Mouse (Mus musculus): ENCODE data around the gene Acvrl1.

Gene Acvrl1

DNA sequence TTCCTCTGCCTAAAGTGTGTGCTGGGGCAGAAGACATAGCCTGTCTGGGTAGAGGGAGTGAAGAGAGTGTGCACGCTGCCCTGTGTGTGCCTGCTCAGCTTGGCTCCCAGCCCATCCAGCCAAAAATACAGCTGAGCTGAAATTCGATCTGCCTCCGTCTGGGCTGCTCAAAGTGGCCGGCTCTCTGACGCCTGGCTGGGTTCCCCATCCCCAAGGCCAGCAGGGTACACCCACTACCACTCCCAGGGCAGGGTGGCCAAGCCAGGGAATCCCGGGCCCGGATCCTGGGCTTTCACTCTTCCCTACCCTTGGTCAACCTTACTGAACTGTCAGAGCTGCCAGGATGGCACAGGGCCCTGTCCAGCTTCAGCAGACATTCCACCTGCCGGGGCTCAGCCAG lies 15.2 kb downstream of the Acvrl1 start:
- DNase-seq: peak; percentile 43 to 75

DNA sequence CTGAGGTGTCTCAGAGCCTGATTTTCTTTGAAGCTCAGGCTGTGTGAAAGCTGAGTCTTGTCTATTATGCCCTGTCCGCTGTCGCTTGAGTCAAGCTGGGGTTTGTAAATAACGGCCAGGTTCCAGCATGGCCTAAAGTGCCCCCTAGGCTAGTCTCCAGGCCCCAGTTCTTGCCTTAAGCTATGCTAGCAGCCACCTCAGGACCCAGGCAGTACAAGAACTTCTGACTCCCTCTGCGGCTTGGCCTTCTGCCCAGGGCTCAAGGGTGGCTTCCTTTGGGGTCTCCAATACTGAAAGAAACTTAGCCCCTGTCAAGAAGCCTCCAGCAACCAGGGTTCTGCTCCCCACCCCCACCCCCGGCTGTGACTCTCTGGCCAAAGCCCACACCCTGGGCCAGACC lies 15.9 kb downstream of the Acvrl1 start:
- DNase-seq: peak in 1 of 2 experiments; percentile 65

DNA sequence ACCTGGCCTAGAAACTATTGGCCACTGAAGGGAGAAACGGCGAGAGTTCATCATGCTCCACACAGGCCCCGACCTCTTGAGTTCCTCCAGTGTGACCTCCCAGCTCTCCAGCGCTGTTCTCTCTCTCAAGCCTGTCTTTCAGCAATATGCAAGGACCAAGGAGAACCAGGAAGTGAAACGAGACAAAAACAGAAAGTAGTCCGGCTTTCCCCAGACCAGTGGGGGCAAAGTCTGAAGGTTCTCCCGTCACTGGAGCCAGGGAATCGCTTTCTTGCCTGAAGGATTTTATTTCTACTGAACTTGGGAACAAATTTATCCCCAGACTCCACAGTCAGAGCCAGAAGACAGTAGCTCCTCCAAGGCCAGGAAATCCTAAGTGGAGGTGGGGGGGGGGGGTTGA lies 16.5 kb downstream of the Acvrl1 start:
- peak; percentile 74 to 83 for DNase-seq

DNA sequence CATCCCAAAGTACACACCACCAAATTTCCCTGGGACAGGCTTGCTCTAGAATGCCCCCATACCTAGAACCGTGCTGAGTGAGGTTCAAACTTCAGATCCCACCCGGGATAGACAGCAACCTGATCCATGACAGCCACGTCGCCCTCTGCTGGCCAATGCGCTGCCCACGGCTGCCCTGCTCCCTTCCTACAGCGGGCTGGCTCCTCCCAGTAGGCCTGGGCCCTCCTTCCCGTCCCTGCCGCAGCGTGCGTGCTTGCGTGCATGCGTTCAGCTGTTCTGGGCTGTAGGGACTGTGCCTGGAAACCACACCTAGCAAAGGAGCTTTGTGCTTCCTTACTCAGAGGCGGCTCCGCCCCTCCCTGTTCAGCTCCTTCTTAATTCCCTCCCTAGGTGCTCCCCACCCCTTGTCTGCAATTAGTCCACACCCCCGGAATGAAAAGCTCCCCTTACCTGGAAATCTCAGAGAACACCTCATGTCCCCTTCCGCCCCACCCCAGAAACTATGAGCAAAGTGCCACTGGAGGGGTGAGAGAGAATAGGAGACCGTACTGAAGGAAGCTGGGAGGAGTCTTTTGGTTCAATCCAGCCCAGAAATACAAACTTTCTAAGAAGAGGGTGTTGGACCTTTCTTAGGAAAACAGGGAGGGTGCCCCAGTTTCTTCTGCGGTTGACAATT lies 17.2 kb downstream of the Acvrl1 start:
- peak; percentile 98 to 99 for DNase-seq

DNA sequence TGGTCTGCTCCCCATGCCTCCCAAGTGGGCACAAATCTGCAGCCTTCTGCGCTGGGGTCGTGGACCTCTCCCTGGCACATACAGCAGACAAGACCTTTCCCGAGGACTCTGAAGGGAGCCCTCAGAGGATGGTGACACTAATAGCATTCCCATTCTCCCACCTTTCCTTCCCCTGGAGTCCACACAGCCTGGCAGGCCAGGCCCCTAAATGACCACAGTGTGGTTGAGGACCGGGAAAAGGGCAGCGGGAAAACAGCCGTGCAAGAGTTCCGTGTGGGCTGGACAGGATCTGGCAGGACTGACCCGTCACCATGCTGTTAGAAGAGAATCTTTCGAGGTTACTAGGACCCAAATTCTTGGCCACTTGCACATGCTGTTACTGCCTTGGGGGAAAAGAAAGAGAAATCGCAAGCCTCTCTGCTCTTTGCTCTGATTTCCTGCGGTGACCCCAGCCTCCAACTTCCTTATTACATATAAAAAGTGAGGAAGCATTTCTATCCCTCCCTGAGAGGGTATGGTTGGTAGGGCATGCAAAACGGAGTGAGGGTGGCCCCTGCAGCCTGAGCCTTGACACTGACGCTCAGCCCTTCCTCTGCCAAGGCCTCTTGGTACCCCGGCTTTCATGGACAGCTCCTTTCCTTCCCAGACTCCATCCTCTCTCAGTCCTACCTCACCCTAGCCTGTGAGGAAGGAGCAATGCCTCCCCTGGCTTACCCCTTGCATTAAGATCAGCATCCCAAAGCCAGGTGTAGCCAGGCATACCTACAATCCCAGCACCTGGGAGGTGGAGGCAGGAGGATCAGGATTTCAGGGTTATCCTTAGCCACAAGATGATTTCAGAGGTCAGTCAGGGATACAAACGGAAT lies 18.0 kb downstream of the Acvrl1 start:
- no peak for DNase-seq

DNA sequence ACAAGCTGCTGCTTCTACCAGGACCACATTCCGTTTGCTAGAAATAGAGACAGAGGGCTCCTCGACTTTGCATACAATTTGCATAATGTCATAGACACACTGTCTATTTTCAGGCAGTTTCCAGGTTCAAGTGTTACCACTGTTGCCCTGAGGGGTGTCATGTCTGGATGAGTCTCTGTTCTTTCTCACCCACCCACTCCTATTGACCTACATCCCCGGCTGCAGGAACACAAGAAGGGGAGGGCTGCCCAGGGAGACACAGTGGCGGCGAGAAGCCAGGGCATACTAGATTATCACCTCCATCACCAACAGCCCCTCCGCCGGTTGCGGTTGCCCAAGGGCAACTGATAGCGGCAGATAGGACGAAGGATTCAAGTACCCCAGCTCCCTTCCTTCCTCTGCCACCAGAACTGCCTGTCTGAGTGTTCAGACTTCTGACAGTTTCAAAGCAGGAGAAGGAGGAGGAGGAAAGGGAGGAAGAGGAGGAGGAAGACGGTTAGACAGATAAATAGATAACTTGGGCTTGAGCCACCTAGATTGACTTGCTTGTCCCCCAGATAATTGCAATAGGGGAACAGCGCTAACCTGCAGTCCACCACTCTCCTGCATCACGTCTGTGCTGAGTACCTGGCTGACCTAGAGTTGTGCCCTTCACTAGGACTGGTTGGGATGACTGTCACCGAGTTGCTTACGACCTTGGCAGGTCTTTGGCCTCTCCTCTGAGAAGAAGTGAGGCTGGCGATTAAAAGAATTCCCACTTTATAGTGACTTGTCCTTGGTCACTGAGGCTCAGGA lies 19.0 kb downstream of the Acvrl1 start:
- DNase-seq: no peak

DNA sequence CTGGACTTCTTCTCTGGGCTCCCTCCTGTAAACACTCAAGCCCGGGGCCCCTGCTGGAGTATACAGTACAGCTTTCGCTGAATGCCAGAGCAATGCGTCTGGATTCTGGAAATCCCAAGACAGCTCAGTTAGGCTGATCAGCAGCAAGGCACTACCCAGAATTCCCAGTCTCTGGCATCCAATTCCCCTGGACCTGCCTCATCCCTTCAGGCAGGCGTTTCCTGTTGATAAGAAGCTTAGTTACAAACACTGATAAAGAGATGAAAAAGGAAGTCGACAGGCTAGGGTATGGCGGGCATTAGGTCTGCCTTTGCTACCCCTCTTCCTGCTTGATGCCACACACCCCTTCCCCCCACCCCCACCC lies 19.6 kb downstream of the Acvrl1 start:
- peak in 1 of 2 experiments; percentile 39 for DNase-seq

DNA sequence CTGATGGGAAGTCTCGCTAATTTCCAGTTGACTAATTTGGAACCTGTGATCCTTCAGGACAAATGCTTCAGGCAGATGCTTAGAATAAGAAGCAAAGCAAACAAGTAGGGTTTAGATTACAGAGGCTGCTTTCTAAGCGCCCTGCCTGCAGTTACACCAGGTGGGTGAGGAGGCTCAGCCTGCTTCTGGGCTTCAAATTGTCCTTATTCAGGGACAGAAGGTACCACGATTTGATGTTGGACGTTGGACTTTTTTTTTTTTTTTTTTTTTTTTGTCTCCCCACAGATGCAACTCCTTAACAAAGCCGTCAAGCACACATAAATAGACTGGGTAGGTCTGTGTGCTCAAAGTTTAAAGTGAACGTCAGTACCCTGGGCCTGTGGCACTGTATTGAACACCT lies 20.3 kb downstream of the Acvrl1 start:
- no peak for DNase-seq

DNA sequence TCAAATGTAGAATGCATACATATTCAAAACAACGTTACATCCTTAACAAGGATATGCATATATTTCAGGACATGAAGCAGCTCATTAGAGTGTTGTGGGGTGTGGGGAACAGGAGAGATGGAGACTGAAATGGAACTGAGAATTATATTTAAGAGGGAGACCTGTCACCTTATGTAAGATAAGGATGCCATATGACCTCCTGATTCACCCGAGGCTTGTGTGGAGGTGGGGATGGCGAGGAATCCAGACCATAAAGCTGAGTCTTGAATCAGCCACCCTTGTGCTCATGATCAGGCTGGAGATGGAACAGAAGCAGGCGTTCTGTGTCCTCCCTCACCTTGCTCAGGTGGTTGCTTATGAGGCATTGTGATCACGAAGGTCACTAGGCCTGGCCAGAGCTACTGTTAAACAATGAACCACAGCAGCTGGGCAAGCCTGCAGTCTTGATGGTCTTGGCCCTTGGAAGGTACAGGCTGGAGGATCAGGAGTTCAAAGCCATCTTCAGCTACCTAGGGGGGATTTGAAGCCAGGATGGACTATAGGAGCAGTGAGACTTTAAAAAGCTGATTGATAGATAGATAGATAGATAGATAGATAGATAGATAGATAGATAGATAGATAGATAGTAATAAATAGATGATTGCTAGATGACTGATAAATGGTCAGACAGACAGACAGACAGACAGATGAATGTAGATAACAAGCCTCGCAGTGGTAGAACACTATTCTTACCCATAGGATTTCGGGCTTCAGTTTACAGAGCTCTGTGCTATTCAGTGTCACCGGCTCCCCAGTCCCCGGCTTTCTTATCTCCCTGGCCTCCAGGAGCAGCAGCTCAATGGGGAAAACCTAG lies 23.3 kb downstream of the Acvrl1 start:
- DNase-seq: no peak

DNA sequence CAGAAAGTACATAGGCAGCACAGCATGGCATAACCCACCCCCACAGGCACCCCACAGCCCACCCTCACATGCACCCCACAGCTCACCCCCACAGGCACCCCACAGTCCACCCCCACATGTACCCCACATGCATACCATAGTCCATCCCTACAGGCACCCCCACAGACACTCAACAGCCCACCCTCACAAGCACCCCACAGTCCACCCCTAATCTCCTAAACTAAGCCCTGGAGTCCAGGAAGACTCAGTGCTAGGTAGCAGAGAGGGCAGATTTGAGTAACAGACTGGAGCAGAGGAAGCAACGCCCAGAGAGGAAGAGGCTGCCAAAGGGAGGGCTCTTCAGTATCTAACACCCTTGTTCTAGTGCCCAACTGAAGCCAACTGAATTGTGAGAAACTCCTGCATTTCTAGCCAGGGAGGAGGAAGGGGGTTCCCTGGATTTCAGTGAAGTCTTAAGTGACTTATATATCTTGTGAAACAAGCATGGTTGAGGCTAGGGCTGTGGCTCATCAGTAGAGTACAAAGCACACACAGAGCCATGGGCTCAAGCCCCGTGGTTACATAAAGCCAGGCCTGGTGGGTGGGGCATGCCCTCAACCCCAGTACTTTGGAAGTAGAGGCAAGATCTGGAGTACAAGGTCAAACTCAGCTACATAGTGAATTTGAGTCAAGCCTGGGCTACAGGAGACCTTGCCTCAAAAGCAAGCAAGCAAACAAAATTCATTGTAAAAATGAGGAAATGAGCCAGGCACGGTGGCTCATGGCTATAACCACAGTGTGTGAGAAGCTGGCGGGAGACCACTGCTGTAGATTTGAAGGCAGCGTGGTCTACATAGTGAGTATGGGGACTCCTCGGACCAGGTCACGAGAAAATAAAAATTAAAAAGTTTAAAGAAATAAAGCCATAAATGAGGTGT lies 26.6 kb downstream of the Acvrl1 start:
- no peak for DNase-seq

DNA sequence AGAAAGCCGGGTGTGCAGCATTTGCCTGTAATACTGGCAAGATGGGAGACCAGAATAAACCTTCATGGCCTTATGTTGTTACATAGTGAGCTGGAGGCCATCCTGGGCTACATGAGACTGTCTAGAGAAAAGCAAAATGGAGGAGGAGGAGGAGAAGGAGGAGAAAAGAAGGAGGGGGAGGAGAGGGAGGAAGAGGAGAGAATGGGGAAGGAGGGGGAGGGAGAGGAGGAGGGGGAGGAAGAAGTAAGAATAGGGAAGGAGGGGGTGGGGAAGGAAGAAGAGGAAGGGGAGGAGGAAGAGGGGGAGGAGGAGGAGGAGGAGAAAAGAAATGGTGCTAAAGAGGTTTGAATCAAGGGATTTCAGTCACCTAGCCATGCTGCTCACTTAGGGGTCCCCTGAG lies 31.8 kb downstream of the Acvrl1 start:
- no peak for DNase-seq

DNA sequence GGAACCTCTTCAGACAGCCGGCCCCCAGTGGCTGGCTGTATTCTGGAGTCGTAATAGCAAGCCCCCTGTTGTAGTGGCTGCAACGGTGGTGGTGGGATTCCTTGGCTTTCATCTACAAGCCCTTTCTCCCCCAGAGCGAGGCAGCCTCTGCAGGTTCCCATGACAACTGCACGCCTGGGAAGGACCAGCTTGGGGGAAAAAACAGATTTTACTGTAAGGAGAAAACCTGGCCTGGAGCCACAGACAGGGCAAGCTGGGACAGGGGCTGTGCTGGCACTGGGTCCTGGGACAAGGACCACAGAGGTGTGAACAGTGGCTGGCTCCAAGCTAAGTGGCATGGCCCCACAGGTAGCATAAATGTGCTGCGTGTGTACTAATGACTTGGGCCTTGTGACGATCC lies 32.3 kb downstream of the Acvrl1 start:
- no peak for DNase-seq

DNA sequence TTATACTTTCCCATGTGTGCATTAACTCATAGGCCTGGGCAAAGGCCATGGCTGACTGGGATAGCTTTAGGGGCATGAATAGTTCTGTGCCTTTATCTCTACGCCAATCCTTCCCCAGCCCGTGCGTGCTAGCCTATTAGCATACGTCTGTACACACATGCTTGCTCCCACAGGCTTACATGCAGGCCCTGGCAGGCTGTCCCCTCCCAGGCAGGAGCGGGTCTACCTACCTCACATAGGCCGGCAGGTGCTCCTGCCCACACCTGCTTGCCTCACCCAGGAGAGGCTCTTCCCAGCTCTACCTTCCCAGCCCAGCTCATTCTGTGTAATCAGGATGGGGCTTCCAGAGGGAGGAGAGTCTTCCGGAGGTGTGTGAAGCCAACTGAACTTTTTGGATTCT lies 33.2 kb downstream of the Acvrl1 start:
- no peak for DNase-seq

DNA sequence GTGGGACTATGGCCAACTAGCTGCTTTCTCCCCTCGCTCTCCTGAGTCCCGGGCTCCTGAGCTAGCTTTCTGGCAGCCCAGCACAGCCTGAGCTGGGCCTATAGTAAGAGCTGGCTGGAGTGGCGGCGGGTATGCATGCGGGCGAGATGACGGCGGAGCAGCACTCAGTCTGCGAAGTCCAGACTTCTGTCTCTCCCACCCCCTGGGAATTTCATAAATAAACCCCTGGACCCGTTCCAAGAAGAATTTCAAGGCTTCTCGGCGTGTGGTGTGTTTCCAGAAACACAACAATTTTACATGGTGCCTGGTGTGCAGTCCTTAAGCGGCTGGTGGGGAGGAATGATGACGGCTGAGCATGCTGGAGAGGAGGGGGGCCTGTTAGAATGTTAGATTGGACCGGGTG lies 34.7 kb downstream of the Acvrl1 start:
- DNase-seq: no peak

DNA sequence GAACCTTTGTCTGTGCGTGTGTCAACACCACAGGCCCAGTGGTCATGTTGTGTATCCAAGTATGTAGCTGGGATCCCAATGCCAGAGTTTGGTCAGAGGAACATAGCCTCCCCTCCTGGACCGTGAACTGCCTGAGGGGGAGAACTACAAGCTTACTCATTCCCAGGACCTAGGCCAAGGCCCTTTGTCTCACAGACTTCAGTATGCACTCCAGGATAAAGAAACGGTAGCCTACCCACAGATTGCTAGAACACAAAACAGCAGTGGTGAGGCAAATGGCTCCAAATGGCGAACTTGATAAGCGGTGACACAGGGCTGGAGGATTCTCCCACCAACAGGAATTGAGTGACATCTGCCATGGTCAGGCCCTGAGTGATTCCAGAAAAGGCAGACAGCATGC lies 35.5 kb downstream of the Acvrl1 start:
- peak in 1 of 2 experiments; percentile 19 for DNase-seq

DNA sequence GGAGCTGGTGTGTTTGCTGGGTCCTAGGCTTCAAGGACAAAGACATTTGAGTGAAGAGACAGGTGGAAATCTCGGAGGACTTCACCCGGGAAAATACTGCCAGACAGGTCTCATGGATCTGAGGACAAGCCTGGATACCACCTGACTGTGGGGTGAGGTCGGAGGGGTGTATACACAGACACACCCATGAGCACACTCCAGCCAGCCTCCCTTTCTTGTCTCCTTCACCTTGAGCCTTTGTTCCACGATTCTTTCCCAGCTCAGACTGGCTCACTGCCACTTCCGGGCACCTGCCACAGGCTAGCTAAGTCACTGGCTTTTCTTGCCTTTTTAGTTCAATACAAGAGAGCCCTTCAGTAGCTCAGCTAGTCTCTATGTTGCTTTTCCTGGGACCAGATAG lies 36.0 kb downstream of the Acvrl1 start:
- peak; percentile 57 to 72 for DNase-seq

DNA sequence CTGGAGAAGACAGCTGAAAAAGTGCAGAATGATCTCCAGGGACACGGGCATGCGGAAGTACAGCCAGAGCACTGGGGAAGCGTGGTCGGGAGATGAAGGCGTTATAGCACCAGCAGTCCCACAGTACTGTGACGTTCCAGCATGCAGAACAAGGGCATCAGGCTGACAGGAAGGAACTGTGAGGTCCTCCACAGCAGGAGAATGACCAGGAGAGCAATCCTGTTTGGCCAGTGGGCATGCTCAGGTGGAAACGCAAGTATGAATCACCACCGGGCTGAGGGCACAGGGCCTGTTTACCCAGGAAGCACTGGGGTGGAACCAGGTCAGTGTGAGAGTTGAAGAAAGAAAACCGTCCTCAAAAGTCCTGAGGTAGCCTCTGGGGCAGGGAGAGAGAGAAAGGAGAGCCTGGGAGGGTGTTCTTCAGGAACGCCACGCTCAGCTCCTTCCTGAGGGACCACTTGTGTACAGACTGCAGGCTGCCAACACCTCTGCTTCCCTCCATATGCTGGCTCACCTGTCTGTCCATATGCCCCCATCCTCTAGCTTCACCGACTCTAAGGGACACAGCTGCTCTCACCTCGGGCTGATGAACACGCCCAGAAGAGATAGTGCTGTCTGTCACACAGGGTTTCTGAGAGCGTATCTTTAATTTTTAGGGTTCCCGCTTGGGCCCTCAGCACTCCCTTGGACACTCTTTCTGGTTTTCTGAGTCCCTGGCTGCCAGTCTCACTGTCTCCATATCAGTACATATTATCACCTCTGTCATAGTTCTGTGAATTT lies 37.5 kb downstream of the Acvrl1 start:
- DNase-seq: peak; percentile 80 to 89

DNA sequence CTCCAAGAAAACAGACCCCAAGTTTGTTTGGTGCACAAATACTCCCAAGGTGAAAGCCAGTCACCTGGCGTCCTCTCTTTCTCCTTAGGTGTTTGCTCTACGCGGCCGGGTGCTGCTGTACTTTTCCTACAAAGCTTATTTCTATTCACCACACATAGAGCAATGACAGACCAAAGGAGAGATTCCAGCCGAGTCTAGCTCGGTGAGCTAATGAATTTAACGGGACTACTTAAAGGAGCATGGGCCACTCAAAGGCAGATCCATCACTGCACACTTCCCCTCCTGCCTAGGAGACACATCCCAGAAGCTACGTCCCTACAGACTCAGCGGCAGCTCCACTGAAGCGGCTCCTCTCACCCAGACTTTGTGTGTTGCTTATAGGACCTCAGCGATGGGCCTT lies 39.2 kb downstream of the Acvrl1 start:
- DNase-seq: peak in 1 of 2 experiments; percentile 37

DNA sequence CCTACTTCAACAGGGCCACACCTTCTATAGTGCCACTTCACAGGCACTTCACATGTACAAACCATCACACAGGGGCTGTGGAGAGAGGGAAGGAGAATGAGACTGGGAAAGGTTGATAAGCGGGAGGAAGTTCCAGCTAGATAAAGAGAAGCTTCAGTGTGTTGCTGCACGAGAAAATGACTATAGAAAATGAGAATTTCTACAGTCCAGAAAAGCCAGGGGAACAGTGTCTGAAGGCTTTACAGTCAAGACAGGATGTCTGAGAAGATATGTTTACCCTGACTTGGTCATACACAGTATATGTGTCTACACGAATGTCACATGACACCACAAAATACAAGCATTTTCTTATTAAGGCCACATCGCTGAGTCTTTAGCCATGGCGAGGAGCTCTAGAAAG lies 41.6 kb downstream of the Acvrl1 start:
- no peak for DNase-seq

DNA sequence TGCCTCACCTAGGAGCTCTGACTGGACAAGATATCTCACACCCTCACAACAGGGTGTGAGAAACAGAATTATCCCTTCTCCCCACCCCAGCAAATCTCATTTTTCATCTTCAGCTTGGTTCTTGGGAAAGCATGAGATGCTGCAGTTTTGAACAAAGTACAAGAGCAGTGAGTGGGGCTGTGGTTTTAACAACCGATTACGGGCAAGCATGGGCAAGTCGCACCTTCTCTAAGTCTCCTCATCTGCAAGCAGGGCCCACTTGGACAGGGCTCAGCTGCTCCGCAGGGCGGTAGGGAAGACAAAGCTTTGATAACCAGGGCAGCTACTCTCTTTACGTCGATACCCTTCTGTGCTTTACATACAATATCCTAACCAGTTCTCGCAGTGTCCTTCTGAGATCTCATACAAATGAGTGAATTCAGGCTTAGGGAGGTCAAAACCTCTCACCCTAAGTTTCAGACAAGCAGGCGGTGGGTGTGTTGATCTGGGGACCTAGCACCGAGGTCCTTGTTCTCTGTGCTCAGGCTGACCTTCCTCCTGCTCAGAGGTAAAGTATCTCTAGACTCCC lies 42.2 kb downstream of the Acvrl1 start:
- DNase-seq: no peak
